Mouse (Mus musculus): ENCODE data around the gene Sh2d2a.
"Not testable (repeated sequence)": the region's sequence is repeated elsewhere in the genome, so short reads cannot be mapped to it uniquely, and the experiment has no call there.

The Sh2d2a gene

GRCm38 (mm10) chr3:87855936-87856335 lies 9.4 kb downstream of the Sh2d2a start:
- DNase-seq (ENCODE audit: low spot score in 2 of 2), result no peak

- DNase-seq (ENCODE audit: low spot score in 2 of 2), result no peak
Measured at GRCm38 (mm10) chr3:87857666-87858065, 11.1 kb downstream of the Sh2d2a start.

- peak; percentile 42 to 48 for DNase-seq (ENCODE audit: low spot score in 2 of 2)
Measured at GRCm38 (mm10) chr3:87859813-87860212, 13.3 kb downstream of the Sh2d2a start.

- DNase-seq (ENCODE audit: low spot score in 2 of 2), result not testable (repeated sequence)
Measured at GRCm38 (mm10) chr3:87864111-87864510, 17.6 kb downstream of the Sh2d2a start.

GRCm38 (mm10) chr3:87877730-87878129 lies 31.2 kb downstream of the Sh2d2a start:
- DNase-seq (ENCODE audit: low spot score in 2 of 2), result no peak

GRCm38 (mm10) chr3:87884291-87884690 lies 37.7 kb downstream of the Sh2d2a start:
- DNase-seq (ENCODE audit: low spot score in 2 of 2), result no peak

GRCm38 (mm10) chr3:87884708-87885251 lies 38.2 kb downstream of the Sh2d2a start:
- DNase-seq (ENCODE audit: low spot score in 2 of 2), result peak in 1 of 2 experiments; percentile 18

- DNase-seq (ENCODE audit: low spot score in 2 of 2), result peak; percentile 91 to 99
Measured at GRCm38 (mm10) chr3:87885281-87886003, 38.9 kb downstream of the Sh2d2a start, which contains the start of gene Prcc. TSS of gene Prcc (minus strand) at chr3:87885608.

GRCm38 (mm10) chr3:87886004-87886365 lies 39.4 kb downstream of the Sh2d2a start:
- no peak for DNase-seq (ENCODE audit: low spot score in 2 of 2)

GRCm38 (mm10) chr3:87886416-87886815 lies 39.9 kb downstream of the Sh2d2a start:
- no peak for DNase-seq (ENCODE audit: low spot score in 2 of 2)

- DNase-seq (ENCODE audit: low spot score in 2 of 2), result not testable (repeated sequence)
Measured at GRCm38 (mm10) chr3:87887400-87887799, 40.8 kb downstream of the Sh2d2a start.

- no peak for DNase-seq (ENCODE audit: low spot score in 2 of 2)
Measured at GRCm38 (mm10) chr3:87891481-87891880, 44.9 kb downstream of the Sh2d2a start.

GRCm38 (mm10) chr3:87893367-87893905 lies 46.9 kb downstream of the Sh2d2a start:
- no peak for DNase-seq (ENCODE audit: low spot score in 2 of 2)

GRCm38 (mm10) chr3:87899266-87899665 lies 52.7 kb downstream of the Sh2d2a start:
- DNase-seq (ENCODE audit: low spot score in 2 of 2), result no peak

GRCm38 (mm10) chr3:87899776-87900175 lies 53.2 kb downstream of the Sh2d2a start:
- no peak for DNase-seq (ENCODE audit: low spot score in 2 of 2)

GRCm38 (mm10) chr3:87901036-87901624 lies 54.6 kb downstream of the Sh2d2a start:
- no peak for DNase-seq (ENCODE audit: low spot score in 2 of 2)

GRCm38 (mm10) chr3:87901959-87902358 lies 55.4 kb downstream of the Sh2d2a start:
- DNase-seq (ENCODE audit: low spot score in 2 of 2), result not testable (repeated sequence)

- DNase-seq (ENCODE audit: low spot score in 2 of 2), result no peak
Measured at GRCm38 (mm10) chr3:87903821-87904220, 57.3 kb downstream of the Sh2d2a start.

Data from right cerebral cortex, postnatal 36 days (tissue).